Mouse (Mus musculus) cerebellum, postnatal 4 days (tissue): Measurements from ENCODE around the gene Parp14.
"Not testable (repeated sequence)": the region's sequence is repeated elsewhere in the genome, so short reads cannot be mapped to it uniquely, and the experiment has no call there.

Experiments used
- DNase-seq, 2 experiments: peaks; one replicate each; pipeline ENCODE4 v3.0.0; 2022; ENCODE audit warnings: low spot score in 2 of 2, mixed read lengths in 1 of 2

Gene Parp14

GRCm38 (mm10) chr16:35871048-35871851, at the start of gene Parp14:
Parp14 (minus strand) TSS chr16:35871544.
- no peak for DNase-seq

- no peak for DNase-seq
Observed at GRCm38 (mm10) chr16:35918721-35919543, 47.6 kb upstream of the Parp14 start.

GRCm38 (mm10) chr16:35914301-35914700, 43.0 kb upstream of the Parp14 start:
- DNase-seq, result no peak

GRCm38 (mm10) chr16:35913526-35913925, 42.2 kb upstream of the Parp14 start:
- no peak for DNase-seq

DNA sequence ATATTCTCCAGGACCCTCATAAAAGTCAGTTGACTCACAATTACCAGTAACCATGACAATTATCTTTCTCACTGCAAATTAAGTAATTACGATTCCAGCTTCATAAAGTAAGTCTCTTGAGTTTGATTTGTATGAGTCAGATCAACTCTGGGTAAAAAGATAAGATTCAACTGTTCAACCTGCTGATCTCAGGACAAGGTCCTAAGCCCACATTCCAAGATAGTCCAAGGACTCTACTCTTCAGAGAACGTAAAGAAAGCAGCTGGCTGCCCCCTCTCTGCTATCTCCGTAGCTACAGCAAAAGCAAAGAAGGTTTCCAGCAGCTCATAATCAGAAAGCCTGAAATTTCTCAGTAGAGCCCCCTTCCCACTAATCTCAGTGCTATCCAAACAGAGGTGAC, 40.1 kb upstream of the Parp14 start:
- DNase-seq, result no peak

GRCm38 (mm10) chr16:35907432-35908201, 36.3 kb upstream of the Parp14 start:
- no peak for DNase-seq

DNA sequence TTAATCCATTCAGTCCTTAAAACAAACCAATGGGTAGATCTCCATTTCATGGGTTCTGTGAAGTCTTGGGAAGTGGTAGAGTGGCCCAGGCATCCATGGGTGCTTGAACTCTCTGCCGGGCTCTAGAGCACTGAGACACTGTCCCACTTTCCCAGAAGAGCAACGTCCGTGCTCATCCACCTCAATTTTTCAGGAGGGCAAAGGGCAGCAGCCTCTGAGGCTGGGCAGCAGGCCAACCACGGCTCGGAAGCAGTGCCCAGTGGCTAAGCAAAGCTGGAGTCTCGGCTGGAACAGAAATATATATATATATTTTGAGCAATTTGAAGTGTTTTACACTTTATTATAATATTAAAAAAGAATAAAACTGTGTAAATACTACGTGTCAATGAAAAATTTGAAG, 35.5 kb upstream of the Parp14 start:
- no peak for DNase-seq

GRCm38 (mm10) chr16:35905819-35906485, 34.6 kb upstream of the Parp14 start:
- DNase-seq, result no peak

DNA sequence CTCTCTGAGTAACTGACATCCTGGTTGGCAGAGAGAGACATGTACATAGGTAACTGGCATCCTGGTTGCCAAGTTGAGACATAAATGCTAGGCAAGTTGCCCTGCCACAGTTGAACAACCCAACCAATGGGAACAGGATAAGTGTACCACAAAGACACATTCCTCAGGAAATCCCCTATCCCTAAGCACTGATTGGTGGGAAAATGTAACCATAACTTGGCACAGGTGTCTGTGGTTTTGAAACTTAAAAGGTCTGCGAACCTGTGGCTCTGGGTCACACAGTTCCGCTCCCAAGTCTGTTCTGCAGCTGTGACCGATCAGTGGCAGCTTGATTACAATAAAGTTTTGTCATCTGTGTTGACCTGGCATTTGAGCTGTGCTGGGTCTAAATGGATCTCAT, 34.0 kb upstream of the Parp14 start:
- DNase-seq, result no peak

DNA sequence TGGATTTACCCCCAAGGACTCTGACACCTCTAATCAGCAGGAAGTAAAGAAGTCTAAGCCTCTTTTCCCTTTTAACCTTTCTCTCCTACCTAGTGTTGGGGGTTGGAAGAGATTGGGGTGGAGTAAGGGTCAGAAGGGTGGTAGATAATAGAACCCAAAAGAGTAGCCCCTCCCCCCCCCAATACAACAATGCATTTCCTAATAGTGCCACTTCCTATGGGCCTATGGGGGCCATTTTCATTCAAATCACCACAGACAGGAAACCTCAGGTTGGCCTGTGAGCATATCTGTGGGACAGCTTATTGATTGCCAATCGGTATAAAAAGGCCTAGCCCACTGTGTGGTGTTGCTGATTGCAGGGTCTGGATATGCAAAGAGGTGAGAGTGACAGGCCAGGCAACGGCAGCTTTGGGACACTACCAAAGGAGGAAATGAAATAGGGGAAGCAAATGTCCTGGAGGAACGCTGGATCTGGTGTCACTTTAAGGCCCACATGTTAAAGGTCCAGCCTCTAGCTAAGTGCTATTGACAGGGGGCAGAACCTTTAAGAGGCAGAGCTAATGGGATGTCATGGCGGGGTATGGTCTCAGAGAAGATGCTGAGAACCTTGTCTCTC, 32.9 kb upstream of the Parp14 start:
- no peak for DNase-seq

DNA sequence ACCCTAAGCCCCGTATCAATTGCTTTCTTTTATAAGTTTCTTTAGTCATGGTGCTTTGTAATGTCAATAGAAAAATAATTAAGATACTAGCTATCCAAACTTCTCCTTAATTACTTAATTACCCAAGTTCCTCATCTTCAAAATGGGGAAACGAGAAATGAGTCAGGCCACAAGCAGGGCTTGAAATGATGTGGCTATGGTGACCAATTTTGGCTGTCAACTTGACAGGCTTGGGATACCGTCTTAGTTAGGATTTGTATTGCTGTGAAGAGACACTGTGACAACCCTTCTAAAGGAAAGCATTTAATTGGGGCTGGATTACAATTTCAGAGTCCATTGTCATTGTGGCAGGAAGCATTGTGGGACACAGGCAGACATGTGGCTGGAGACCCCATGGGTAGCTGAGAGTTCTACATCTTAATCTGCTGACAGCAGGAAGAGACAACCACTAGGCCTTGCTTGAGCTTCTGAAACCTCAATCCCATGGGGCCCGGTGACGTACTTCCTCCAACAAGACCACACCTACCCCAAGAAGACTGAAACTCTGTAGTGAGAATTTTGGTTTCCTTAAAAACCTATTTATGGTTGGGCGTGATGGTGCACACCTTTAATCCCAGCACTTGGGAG, 31.8 kb upstream of the Parp14 start:
- DNase-seq, result no peak

DNA sequence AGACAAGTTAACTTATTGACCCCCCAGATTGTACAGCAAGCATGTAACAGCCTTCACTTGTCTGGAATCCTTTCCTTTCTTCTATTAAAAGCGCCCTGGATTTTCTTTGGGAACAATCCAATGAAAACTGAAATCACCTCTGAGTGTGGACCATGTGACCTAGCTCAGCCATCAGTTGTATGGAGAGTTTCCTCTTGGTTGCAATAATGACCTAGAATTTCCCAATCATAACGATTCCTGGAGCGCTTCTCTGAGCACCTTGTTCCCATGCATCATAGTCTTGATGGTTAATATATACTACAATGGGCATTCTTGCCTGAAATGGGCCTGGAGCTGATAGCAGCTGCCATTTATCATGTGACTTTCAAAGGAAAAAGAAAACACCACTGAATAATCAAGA, 29.2 kb upstream of the Parp14 start:
- DNase-seq, result no peak

DNA sequence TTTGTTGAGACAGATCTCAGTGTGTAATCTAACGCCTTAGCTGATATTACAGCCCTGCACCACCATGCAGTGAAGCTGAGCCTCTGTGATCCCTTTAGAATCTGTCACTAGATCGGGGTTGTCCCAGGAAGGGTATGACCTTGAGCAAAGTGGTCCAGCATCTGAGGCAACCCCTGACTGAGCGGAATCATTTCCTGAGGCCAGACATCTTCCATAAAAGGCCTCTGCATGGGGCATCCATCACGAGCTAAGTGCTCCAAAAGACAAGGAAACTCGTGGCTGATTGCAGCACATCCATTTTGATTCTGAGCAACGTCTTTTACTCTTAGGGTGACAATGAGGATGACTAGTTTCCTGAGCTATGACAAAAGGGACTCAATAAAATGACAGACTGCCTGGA, 23.7 kb upstream of the Parp14 start:
- DNase-seq, result no peak

GRCm38 (mm10) chr16:35891603-35892002, 20.3 kb upstream of the Parp14 start:
- DNase-seq, result not testable (repeated sequence)

GRCm38 (mm10) chr16:35890645-35891044, 19.3 kb upstream of the Parp14 start:
- no peak for DNase-seq

DNA sequence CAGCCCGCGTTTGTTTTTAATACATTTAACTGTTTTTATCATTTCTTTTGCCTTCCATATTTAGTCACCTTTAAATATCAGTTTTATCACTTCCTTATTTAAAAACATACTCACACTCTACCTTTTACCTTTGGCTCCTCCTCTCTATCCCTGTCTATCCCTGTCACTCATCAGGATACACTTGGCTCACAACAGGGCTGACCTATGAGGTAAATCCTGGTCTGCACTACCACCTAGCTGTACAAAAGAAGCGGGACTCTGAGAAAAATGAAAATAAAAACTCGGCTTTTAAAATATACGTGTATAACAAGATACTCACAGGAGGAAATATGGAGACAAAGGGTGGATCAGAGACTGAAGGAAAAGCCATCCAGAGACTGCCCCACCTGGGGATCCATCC, 17.6 kb upstream of the Parp14 start:
- DNase-seq, result no peak

- no peak for DNase-seq
Observed at GRCm38 (mm10) chr16:35888174-35888573, 16.8 kb upstream of the Parp14 start.

- peak in 1 of 2 experiments; percentile 28 for DNase-seq
Observed at GRCm38 (mm10) chr16:35874416-35874815, 3.1 kb upstream of the Parp14 start.

GRCm38 (mm10) chr16:35872410-35873006, 1.2 kb upstream of the Parp14 start:
- no peak for DNase-seq

DNA sequence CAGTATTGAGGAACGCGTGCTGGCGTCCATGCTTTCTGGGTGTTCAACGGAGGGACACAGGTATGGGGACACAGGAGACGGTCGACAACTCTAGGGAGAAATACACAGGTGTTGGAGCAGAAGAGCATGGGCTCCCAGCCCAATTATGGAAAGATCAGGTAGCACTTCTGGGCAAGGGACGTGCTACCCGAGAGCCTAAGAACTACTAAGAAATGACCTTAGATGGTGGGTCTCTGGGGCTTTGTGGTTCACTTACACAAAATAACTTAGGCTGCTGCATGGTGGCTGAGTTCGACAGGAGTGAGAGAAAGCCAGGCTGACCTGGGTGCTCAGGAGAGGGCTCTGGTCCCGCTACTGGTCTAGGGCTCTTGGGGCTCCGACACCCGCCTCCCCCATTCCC, 554 bp upstream of the Parp14 start:
- DNase-seq, result no peak
